ENCODE assay signal across 8 mouse cellular contexts in genomic region chr8:12629079-12629478, GRCm38 (mm10). TPM values are rescaled to one million over a fixed set of nuclear protein-coding genes. Genes with fewer than 3 reads are reported as not detected.
DNase-seq lines count a peak whose midpoint lies in the region; ATAC-seq lines count a peak whose summit lies in the region.

No protein-coding gene starts in this region.

- H3K9me3 ChIP-seq in hindbrain, embryonic 11.5 days (ENCODE audit: control insufficient read depth, low read length), result no peaks in the 10 kb centered on the region
- H3K9me3 ChIP-seq in midbrain, embryonic 14.5 days (ENCODE audit: control insufficient read depth, low read length), result no peaks in the 10 kb centered on the region

- peak; percentile 28 for DNase-seq in right cerebral cortex, adult 18-20 months
- DNase-seq in right cerebral cortex, postnatal 36 days (ENCODE audit: low spot score in 2 of 2), result no peak
- peak; percentile 69 for DNase-seq in embryo, embryonic 10 days (ENCODE audit: low spot score)
- DNase-seq in hindbrain, embryonic 11.5 days (ENCODE audit: low spot score), result peak; percentile 71
- DNase-seq in left cerebral cortex, postnatal 14 days (ENCODE audit: low spot score in 2 of 2), result peak; percentile 62 to 68
- peak; percentile 85 for DNase-seq in midbrain, embryonic 14.5 days

- no peaks in the 10 kb centered on the region for H3K4me1 ChIP-seq in hindbrain, embryonic 11.5 days (replicated peaks; ENCODE audit: control insufficient read depth, insufficient read depth, low read length)
- no peaks in the 10 kb centered on the region for H3K4me1 ChIP-seq in midbrain, embryonic 14.5 days (ENCODE audit: control insufficient read depth, insufficient read depth, low read length)

- H3K9ac ChIP-seq in hindbrain, embryonic 11.5 days (ENCODE audit: low read depth, low read length), result no peak overlapping the region
- H3K9ac ChIP-seq in midbrain, embryonic 14.5 days (replicated peaks; ENCODE audit: low read length), result no peak overlapping the region

- intact Hi-C loops in left cerebral cortex, postnatal 14 days (cut with DNase I), result no loop called here

- WGBS in hindbrain, embryonic 11.5 days, result 47% methylated on average over 3 of the region's 3 CpGs
- 37% methylated on average over 3 of the region's 3 CpGs for whole genome bisulfite sequencing in midbrain, embryonic 14.5 days

- H3K36me3 ChIP-seq in hindbrain, embryonic 11.5 days (ENCODE audit: control insufficient read depth, insufficient read depth, low read length), result no peaks in the 10 kb centered on the region
- H3K36me3 ChIP-seq in midbrain, embryonic 14.5 days (ENCODE audit: control insufficient read depth, insufficient read depth, low read length), result peaks cover 50% of the 10 kb centered on the region

- H3K4me2 ChIP-seq in hindbrain, embryonic 11.5 days (replicated peaks; ENCODE audit: low read depth, low read length), result no peak overlapping the region
- no peak overlapping the region for H3K4me2 ChIP-seq in midbrain, embryonic 14.5 days (ENCODE audit: low read length)

- no peak overlapping the region for H3K27ac ChIP-seq in hindbrain, embryonic 11.5 days (ENCODE audit: low read depth, low read length)
- no peak overlapping the region for H3K27ac ChIP-seq in midbrain, embryonic 14.5 days (replicated peaks; ENCODE audit: low read depth, low read length)

- ATAC-seq in activated CD4-positive, CD25-positive, alpha-beta regulatory T cell, adult 4 months, result peak; percentile 36
- no peak for ATAC-seq in hindbrain, embryonic 11.5 days (ENCODE audit: low FRiP score)
- ATAC-seq in midbrain, embryonic 14.5 days (ENCODE audit: low FRiP score, low TSS enrichment), result peak; percentile 40; the same call in 1 of the 2 replicates
- no peak for ATAC-seq in monocyte, adult 5-6 weeks (replicated peaks; ENCODE audit: insufficient number of reproducible peaks, low FRiP score, low TSS enrichment, poor library complexity, severe bottlenecking)

- H3K4me3 ChIP-seq in hindbrain, embryonic 11.5 days (ENCODE audit: low read depth, low read length), result no peak overlapping the region
- no peak overlapping the region for H3K4me3 ChIP-seq in midbrain, embryonic 14.5 days (replicated peaks; ENCODE audit: low read depth, low read length)

- H3K27me3 ChIP-seq in hindbrain, embryonic 11.5 days (ENCODE audit: control insufficient read depth, insufficient read depth, low read length), result no peaks in the 10 kb centered on the region
- H3K27me3 ChIP-seq in midbrain, embryonic 14.5 days (ENCODE audit: control insufficient read depth, insufficient read depth, low read length), result no peaks in the 10 kb centered on the region

RNA-seq across cellular contexts. Expression of gene Tubgcp3, which starts 43.0 kb away (rescaled TPM):
- 10 to 100 TPM; 40.4 to 42.8 TPM for polyA plus RNA-seq in activated CD4-positive, CD25-positive, alpha-beta regulatory T cell, adult 4 months (2017; shearing (Covaris generic))
- 50.2 and 54.5 TPM in 2 replicates for polyA plus RNA-seq in hindbrain, embryonic 11.5 days (2014; fragmentation: Nextera tagmentation; extraction: Ambion mirVana)
- 10 to 100 TPM; 33.0 to 35.8 TPM for total RNA-seq in left cerebral cortex, postnatal 14 days (2021)
- 43.4 and 50.3 TPM in 2 replicates for polyA plus RNA-seq in midbrain, embryonic 14.5 days (2014; fragmentation: Nextera tagmentation; extraction: Ambion mirVana)
- 45.9 to 66.4 TPM (median 53.4 TPM) in 3 replicates for total RNA-seq in monocyte, adult 5-6 weeks (2017)

RNA-seq across cellular contexts. Expression of gene Spaca7, which starts 56.2 kb away (rescaled TPM):
- not detected for polyA plus RNA-seq in activated CD4-positive, CD25-positive, alpha-beta regulatory T cell, adult 4 months (2017; shearing (Covaris generic))
- polyA plus RNA-seq in hindbrain, embryonic 11.5 days (2014; fragmentation: Nextera tagmentation; extraction: Ambion mirVana), result not detected in 2 replicates
- total RNA-seq in left cerebral cortex, postnatal 14 days (2021), result not detected
- not detected in 2 replicates for polyA plus RNA-seq in midbrain, embryonic 14.5 days (2014; fragmentation: Nextera tagmentation; extraction: Ambion mirVana)
- not detected in 3 replicates for total RNA-seq in monocyte, adult 5-6 weeks (2017)

Comparison
In these comparisons a context has a peak if more than half of its experiments do, and no peak if none do; other contexts are left out.
1. DNase-seq: peak in right cerebral cortex, adult 18-20 months (single experiment), embryo, embryonic 10 days (single experiment), hindbrain, embryonic 11.5 days (single experiment), left cerebral cortex, postnatal 14 days (2 of 2) and midbrain, embryonic 14.5 days (single experiment); none in right cerebral cortex, postnatal 36 days (0 of 2).
2. ATAC-seq: peak in activated CD4-positive, CD25-positive, alpha-beta regulatory T cell, adult 4 months (single experiment) and midbrain, embryonic 14.5 days (single experiment); none in hindbrain, embryonic 11.5 days (single experiment) and monocyte, adult 5-6 weeks (single experiment).